Mouse (Mus musculus) brain, adult 2 months (tissue): ENCODE measurements around the gene Gpr68.

Source experiments
- DNase-seq: peaks from one replicate; pipeline ENCODE4 v3.0.0; 2011; ENCODE audit warnings: low read depth, low spot score

The Gpr68 gene

GRCm38 (mm10) chr12:100924646-100925339 is 16.8 kb upstream of the Gpr68 start:
- DNase-seq = no peak

- DNase-seq = peak; percentile 91
These were observed 2.7 kb upstream of the Gpr68 start for GRCm38 (mm10) chr12:100910731-100911130.

DNA sequence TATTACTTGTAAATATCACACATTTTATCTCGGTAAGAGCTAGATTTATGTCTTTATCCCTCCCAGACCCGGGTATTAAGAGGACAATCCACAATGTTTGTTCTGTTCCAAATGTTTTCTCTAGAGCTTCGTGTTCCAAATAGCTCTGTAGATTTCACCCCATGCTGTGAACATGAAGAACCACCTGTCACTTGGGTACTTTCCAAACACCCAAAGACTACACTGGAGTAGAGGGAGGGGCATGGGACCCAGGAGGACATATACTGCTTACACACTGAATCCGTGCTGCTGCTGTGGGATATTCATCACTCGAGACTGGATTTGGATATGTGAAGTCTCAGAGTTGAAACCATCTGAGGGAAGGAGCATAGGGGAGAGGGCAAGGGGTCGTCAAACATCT is 1.8 kb upstream of the Gpr68 start:
- DNase-seq = peak; percentile 72

GRCm38 (mm10) chr12:100908298-100909034 is 468 bp upstream of the Gpr68 start:
- DNase-seq = no peak

- DNase-seq = no peak
These were observed 1.1 kb downstream of the Gpr68 start for GRCm38 (mm10) chr12:100906861-100907260.

DNA sequence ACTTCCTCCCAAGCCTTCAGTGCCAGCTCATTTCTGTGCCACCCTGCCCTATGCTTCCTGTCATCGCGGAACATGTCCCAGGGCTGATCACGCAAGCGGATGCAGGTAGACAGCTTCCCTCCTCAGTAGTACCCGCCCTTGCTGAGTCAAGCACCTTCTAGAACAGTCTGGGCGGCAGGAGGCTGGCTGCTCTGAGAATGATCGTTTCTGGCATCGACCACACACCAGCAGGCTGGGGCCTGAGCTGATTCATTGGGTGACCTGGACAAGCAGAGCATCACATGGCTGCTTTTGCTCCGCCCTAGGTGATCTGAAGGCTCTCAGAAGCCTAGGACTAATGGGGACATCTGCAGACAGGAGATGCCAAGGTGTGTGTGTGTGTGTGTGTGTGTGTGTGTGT is 4.2 kb downstream of the Gpr68 start:
- DNase-seq = peak; percentile 68

GRCm38 (mm10) chr12:100901386-100901785 is 6.6 kb downstream of the Gpr68 start:
- no peak for DNase-seq

- no peak for DNase-seq
These were observed 7.1 kb downstream of the Gpr68 start for GRCm38 (mm10) chr12:100900901-100901300.

DNA sequence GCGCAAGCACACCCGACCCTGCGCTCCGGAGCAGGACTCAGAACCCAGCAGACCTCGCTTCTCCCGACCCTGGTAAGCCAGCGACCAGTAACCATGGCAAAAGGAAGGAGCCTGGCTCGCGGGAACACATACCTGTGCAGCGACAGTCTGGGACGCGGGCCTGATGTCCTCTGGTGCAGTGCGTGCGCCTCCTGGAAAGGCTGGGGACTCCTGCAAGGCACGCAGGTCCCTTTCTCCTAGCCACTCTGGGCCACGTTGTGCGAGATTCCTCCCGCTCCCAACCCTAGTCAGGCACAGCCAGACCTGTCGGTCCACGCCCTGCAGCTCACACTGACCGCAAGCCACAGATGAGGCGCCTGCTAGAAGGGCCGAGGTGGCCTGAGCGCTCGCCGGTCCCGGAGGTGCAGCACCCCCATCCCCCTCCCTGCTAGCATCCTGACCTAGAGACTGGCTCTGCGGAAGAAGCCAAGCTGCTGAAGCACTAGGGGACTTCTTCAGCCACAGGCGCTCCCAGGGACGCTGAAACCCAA is 8.8 kb downstream of the Gpr68 start:
- DNase-seq = peak; percentile 87

DNA sequence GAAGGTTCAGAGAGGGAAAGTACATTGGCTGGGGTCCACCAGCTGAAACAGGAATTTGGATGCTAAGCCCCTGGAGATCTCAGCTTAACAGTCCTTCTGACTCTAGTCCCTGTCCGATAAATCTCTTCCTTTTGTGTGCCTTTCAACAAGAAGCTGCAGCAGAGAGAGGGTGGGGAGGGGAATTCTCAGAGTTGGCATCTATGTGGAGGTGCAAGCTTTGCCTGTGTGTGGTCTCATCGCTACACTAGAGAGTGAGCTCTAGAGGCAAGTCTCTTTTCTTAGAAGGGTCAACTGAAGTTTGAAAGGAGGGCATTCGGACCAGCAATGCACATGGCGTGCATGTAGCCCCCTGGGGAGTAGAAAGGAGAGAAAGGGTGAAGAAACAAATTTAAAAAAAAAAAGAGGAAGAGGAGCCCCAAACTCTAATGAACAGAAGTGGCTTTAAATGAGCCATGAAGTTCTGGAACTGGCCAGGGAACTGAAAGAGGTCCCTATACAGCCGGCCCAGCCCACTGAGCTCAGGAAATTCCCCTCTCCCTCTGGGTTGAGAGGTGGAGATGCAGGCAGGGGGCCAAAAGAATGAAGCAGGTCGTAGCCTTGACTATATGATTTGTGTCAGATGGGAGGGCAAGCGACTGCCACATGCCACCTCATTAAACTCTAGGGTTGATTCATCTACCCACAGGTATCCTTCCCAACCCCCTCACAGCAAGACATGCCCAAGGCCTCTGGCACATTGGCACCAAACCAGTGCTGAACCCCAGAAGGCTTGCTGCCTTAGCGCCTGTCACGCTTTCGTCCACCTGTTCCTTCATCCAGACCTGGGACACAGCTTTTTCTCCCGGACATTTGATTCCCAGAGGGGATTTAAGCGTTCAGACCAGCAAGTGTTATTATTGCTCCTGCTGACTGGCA is 10.0 kb downstream of the Gpr68 start:
- peak; percentile 94 for DNase-seq

- DNase-seq = peak; percentile 65
These were observed 11.3 kb downstream of the Gpr68 start for GRCm38 (mm10) chr12:100896661-100897060.

DNA sequence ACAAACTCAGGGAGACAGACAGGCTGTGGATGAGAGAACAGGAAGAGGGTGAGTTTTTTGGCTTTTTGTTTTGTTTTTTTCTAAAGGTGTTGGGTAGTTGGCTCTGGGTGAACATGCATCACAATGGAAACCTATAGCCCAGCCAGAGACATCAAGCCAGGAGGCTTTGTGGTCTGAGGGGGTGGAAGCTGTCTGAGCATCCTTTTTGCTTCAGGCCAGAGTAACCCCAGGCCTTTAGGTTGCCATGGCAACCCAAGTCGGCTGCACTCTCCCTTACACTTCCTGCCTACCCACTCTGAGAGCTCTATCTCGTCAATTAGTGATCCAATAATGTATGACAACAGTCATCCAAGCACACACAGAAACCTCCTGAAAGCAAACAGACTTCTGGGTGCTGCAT is 12.5 kb downstream of the Gpr68 start:
- peak; percentile 54 for DNase-seq

DNA sequence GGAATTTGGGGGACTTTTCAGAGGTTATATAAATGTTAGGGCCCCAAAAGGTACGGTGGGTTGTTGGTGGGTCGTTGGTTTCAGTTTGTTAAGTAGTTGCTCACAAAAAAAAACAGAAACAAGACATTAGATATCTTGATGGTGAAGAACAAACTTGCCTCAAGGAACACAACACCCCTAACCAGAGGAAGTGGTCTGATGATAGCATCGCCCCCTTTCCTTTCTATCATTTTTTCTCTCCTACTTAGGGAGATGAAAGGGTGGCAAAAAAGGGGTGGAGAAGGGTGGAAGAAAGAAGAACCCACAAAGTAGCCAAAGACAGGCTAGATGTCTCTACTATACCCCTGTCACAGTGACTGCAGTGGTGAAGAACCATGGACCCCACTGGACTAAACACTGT is 17.4 kb downstream of the Gpr68 start:
- DNase-seq = no peak

- DNase-seq = peak; percentile 92
These were observed 20.2 kb downstream of the Gpr68 start for GRCm38 (mm10) chr12:100887801-100888258.

GRCm38 (mm10) chr12:100886877-100887276 is 21.1 kb downstream of the Gpr68 start:
- DNase-seq = peak; percentile 73

DNA sequence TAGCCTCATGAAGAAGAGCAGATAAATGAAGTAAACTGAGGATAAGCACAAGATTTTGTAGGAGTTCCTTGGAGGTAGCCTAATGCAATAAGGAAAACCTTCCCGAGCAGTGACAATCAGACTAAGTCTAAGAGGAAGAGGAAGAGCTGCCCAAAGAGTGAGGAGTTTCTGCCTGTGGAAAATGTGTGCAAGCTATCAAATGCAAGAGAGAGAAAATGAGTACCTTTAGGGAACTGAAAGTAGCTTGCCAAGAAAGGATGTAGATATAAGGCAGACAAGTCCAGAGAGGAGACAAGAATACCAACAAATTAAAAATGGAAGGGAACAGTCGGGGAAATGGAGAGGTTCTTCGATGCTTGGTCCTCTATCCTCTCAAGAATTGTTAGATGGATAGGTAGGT is 22.4 kb downstream of the Gpr68 start:
- DNase-seq = no peak

DNA sequence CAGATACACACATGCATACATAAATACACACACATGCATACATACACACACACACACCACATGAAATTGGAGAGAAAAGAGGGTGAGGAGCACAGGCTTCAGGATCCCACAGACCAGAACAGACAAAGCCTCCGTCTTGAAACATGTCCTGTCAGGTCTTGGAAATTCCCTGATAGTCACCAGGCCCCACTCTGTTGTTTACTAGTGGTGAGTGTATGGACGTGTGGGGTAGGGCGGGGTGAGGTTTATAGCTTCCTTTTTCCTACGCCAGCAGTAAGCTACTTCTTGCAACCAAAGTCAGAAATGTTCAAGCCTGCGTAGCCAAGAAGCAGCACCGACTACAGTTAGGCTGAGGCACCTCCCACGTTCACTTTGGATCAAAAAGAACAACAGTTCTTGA is 24.8 kb downstream of the Gpr68 start:
- peak; percentile 36 for DNase-seq

GRCm38 (mm10) chr12:100878556-100878955 is 29.4 kb downstream of the Gpr68 start:
- no peak for DNase-seq

DNA sequence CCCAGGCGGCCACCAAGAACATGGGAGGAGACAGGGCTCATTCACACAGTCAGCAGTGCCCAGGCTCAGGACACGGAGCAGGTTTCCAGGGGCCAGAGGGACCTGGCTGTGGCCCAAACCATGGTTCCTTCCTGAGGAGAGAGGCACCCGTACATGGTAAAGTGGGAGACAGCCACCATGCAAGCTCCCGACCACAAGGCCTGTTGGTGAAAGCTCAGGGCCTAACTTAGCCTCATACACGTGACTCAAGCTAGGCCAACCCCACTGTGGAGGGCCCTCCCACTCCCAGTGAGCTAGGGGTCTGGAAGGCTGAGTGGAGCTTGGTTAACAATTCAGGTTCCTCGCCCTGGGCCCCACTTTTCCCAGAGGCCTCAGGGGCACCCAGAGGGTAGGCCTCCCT is 30.1 kb downstream of the Gpr68 start:
- no peak for DNase-seq

DNA sequence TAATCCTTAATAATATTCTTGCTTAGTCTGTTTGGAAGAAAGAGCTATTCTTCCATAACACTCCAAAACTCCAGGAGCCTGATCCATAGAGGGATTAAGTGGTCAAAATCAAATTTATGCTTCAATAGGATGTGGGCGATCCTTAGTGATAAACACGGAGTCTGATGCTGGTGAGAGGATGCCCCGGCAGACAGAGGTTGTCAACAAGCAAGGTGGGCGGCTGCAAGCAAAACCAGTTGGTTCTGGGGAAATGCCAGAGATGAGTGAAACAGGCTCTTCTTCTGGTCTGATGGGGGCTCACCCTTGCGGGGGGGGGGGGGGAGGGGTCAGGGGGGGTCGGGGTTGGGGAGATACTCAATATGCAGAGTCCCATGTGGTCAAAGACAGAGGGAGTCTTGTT is 32.0 kb downstream of the Gpr68 start:
- DNase-seq = no peak

DNA sequence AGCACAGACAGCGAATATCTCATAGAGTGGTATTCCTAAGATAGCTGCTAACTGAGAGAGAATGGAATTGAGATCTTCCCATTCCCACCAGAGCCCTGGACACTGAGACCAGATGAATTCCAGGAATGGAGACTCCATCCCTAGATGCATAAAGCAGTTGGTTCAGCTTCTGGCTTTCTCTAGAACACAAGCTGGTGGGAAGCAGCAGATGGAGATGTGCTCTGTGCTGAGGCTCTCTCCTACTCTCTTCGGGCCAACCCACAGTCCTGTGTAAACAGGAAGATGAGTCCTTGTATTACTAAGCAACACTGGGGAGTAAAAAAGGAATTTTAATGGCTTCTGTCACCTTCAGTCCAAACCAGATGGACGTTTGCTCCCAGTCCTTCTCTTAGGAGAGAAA is 32.4 kb downstream of the Gpr68 start:
- DNase-seq = peak; percentile 91

GRCm38 (mm10) chr12:100873612-100874011 is 34.4 kb downstream of the Gpr68 start:
- DNase-seq = no peak
